In the genomic region with DNA sequence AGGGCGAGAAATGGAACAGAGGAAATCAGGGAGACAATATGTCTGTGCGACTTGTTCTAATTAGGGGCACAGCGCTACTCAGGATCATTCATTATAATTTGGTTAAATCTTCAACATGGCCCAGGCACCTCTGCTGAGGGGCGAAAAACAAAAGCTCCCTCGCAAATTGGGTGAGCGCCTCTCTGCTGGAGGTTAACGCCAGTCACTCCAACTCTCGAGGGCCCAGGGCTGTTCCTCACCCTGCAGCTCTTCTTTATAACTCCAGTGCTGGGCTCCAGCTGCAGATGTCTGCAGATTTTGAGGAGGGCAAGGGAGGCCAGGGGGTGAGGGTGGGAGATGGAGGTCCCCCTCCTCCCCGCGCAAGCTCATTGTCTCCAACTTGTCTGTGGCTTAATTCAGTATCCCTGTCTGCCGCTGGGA, we compare ENCODE assay signal across 8 mouse cellular contexts.
DNase-seq lines count a peak whose midpoint lies in the region; ATAC-seq lines count a peak whose summit lies in the region.

No protein-coding gene starts in this region.

- H3K4me1 ChIP-seq in heart, embryonic 10.5 days: peaks cover 23% of the 10 kb centered on the region
- H3K4me1 ChIP-seq in limb, embryonic 13.5 days: peaks cover 23% of the 10 kb centered on the region

- no peak overlapping the region for H3K4me3 ChIP-seq in heart, embryonic 10.5 days
- no peak overlapping the region for H3K4me3 ChIP-seq in limb, embryonic 13.5 days

- no peaks in the 10 kb centered on the region for H3K9me3 ChIP-seq in heart, embryonic 10.5 days
- H3K9me3 ChIP-seq in limb, embryonic 13.5 days: no peaks in the 10 kb centered on the region

- 0 out of 2 replicates have a peak overlapping the region, but pooled peaks have one; percentile 15 for H3K9ac ChIP-seq in limb, embryonic 13.5 days

- DNase-seq in heart, embryonic 10.5 days (ENCODE audit: low spot score): no peak
- DNase-seq in heart, adult 18-20 months: no peak
- peak; percentile 15 for DNase-seq in ovary, postnatal 14 days (ENCODE audit: low spot score)
- DNase-seq in ovary, postnatal 10 days (ENCODE audit: low spot score): no peak
- DNase-seq in thymus, postnatal 25 days: no peak
- no peak for DNase-seq in cerebellum, postnatal 4 days (ENCODE audit: low spot score in 2 of 2)
- DNase-seq in gastrocnemius, adult 8-10 months (ENCODE audit: low spot score in 2 of 2): no peak

- 37% methylated on average over 11 of the region's 11 CpGs for WGBS in heart, embryonic 10.5 days
- WGBS in limb, embryonic 13.5 days: 13% methylated on average over 11 of the region's 11 CpGs

- ATAC-seq in limb, embryonic 13.5 days (ENCODE audit: low FRiP score, low read depth): no peak

- no peaks in the 10 kb centered on the region for H3K36me3 ChIP-seq in heart, embryonic 10.5 days
- no peaks in the 10 kb centered on the region for H3K36me3 ChIP-seq in limb, embryonic 13.5 days

- H3K4me2 ChIP-seq in limb, embryonic 13.5 days (replicated peaks): peak overlapping the region; percentile 47

- H3K27me3 ChIP-seq in heart, embryonic 10.5 days (ENCODE audit: insufficient read depth, poor library complexity, severe bottlenecking): no peaks in the 10 kb centered on the region
- no peaks in the 10 kb centered on the region for H3K27me3 ChIP-seq in limb, embryonic 13.5 days

- H3K27ac ChIP-seq in heart, embryonic 10.5 days: 0 out of 2 replicates have a peak overlapping the region, but pooled peaks have one; percentile 18
- H3K27ac ChIP-seq in limb, embryonic 13.5 days: no peak overlapping the region
